Mouse (Mus musculus): ENCODE measurements around the gene Tubb4a. TPM values are rescaled to one million over a fixed set of nuclear protein-coding genes. Genes with fewer than 3 reads are reported as not detected.
A peak's percentile ranks its signal among the peaks of the same experiment; 100 is the strongest.

Gene Tubb4a
- polyA plus RNA-seq, 1 experiment, result 2.4 TPM

DNA sequence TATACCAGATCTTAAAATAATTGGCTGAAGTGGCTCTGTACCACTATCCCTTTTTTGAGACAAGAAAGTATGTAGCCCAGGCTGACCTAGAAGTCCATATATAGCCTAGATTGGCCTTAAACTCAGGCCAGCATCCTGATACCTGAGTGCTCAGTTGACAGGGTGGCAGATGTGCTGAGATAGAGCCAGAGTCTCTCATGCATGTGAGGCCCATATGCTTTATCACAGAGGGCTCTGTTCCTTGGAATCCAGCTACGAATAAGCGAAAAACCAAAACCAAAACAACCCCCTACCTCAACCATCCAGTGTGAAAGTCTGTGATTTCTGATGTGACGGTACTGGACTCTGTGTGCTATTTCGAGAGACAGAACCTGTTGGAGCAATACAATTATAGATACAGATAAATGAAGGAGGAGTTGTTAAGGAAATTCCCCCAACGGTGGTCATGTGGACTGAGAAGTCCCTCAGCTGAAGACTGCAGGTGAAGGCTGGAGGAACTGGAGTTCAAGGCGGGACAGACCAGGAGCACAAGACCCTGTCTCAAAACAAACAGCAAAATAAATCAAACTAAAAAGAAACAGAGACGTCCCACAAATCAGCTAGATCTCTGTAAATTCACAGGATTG, 20.6 kb upstream of the Tubb4a start:
- Histone ChIP-seq H3K27ac (replicated peaks; ENCODE audit: low read depth, low read length) (no peak overlapping the region), H3K4me1 (ENCODE audit: control insufficient read depth, insufficient read depth, insufficient read length, low read length) (peaks cover 2% of the 10 kb centered on the region; the same call in 1 of the 2 replicates), H3K4me3 (ENCODE audit: insufficient read depth, low read depth, low read length) (no peak overlapping the region)

DNA sequence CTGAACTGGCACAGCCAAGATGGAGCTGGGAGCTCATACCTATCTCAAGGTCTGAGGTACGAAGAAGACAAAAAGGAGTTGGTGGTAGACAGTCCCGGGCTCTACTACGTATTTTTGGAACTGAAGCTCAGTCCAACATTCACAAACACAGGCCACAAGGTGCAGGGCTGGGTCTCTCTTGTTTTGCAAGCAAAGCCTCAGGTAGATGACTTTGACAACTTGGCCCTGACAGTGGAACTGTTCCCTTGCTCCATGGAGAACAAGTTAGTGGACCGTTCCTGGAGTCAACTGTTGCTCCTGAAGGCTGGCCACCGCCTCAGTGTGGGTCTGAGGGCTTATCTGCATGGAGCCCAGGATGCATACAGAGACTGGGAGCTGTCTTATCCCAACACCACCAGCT, 19.5 kb upstream of the Tubb4a start:
- H3K4me1 ChIP-seq (ENCODE audit: control insufficient read depth, insufficient read depth, insufficient read length, low read length), result peaks cover 2% of the 10 kb centered on the region; the same call in 1 of the 2 replicates
- H3K27ac ChIP-seq (replicated peaks; ENCODE audit: low read depth, low read length), result no peak overlapping the region
- H3K4me3 ChIP-seq (ENCODE audit: insufficient read depth, low read depth, low read length), result no peak overlapping the region

DNA sequence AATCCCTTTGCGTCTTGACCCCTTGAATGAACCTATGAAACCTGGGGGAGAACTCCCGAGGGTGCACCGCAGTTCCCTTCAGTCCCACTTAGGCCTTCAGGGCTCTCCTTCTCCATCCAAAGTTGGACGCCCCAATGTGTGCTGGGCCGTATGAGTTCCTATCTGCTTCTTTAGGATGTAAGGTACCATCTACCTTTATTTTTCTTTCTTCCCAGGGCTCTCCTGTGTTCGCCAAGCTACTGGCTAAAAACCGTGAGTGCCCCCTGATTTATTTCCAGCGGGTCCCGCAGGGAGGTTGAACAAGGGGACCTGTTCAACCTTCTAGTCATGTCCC, 18.4 kb upstream of the Tubb4a start:
- H3K27ac ChIP-seq (replicated peaks; ENCODE audit: low read depth, low read length), result no peak overlapping the region
- H3K4me3 ChIP-seq (ENCODE audit: insufficient read depth, low read depth, low read length), result no peak overlapping the region
- peaks cover 2% of the 10 kb centered on the region; the same call in 1 of the 2 replicates for H3K4me1 ChIP-seq (ENCODE audit: control insufficient read depth, insufficient read depth, insufficient read length, low read length)

DNA sequence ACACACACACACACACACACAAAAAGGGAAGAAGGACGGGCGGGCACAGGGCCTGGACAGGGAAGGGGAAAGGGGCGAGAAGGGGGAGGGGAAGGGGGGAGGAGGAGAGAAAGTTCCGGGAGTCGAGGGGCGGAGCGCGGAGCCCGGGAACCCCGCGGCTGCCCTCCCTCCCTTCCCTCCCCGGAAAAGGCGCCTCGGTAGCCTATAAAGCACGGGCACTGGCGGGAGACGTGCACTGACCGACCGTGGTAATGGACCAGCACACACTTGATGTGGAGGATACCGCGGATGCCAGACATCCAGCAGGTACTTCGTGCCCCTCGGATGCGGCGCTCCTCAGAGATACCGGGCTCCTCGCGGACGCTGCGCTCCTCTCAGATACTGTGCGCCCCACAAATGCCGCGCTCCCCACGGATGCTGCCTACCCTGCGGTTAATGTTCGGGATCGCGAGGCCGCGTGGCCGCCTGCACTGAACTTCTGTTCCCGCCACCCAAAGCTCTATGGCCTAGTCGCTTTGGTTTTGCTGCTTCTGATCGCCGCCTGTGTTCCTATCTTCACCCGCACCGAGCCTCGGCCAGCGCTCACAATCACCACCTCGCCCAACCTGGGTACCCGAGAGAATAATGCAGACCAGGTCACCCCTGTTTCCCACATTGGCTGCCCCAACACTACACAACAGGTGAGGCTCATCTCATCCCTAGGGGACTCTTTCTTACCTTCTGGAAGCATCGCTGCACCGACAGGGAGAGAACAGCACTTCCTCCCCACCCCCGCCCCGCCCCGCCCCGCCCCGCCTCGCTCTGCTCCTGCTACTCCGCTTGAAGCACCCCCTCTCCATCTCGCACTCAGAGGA, 17.8 kb upstream of the Tubb4a start, which contains the start of gene Tnfsf9:
TSS of gene Tnfsf9 (plus strand) at position 145 of the 854 bp plus-strand sequence.
- H3K4me1 ChIP-seq (ENCODE audit: control insufficient read depth, insufficient read depth, insufficient read length, low read length), result peaks cover 2% of the 10 kb centered on the region; the same call in 1 of the 2 replicates
- peak within 1 kb of the TSS; percentile 63 for H3K4me3 ChIP-seq (ENCODE audit: insufficient read depth, low read depth, low read length)
- no peak within 1 kb of the TSS for H3K27ac ChIP-seq (replicated peaks; ENCODE audit: low read depth, low read length)

DNA sequence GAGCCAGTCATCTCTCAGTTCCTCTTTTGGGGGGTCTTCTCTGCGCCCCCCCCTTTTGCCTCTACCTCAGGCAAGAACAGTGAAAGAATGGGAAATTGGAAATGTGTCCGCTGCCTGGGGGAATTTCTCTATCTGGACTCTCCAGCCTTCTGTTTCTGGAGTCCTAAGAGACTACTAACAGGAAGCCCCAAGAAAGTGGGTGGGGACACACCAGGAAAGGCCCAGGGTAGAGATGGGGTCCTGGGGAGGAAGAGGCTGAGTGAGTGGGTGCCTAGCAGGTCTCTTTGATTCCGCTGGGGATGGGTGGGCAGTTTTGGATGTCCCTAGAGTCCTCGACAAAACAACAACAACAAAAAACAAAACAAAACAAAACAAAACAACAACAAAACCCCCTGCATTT, 16.9 kb upstream of the Tubb4a start:
- H3K4me3 ChIP-seq (ENCODE audit: insufficient read depth, low read depth, low read length), result peak overlapping the region; percentile 63
- H3K4me1 ChIP-seq (ENCODE audit: control insufficient read depth, insufficient read depth, insufficient read length, low read length), result peaks cover 2% of the 10 kb centered on the region; the same call in 1 of the 2 replicates
- H3K27ac ChIP-seq (replicated peaks; ENCODE audit: low read depth, low read length), result no peak overlapping the region

DNA sequence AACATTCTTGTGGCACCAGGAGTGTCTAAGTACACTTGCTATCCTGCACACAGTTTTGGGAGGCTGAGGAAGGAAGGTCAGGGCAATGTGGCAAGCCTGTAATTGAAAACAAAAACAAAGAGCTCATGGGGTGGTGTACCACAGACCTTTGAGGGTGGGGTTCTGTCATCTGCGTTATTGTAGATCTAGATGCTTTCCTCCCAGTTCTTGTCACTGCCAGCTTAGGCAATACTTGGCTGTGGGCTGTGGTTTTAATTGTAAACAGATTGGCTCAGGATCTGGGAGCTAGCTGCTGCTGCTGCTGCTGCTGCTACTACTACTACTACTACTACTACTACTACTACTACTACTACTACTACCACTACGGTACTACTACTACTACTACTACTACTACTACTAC, 14.7 kb upstream of the Tubb4a start:
- no peak overlapping the region for H3K27ac ChIP-seq (replicated peaks; ENCODE audit: low read depth, low read length)
- no peak overlapping the region for H3K4me3 ChIP-seq (ENCODE audit: insufficient read depth, low read depth, low read length)
- peaks cover 2% of the 10 kb centered on the region; the same call in 1 of the 2 replicates for H3K4me1 ChIP-seq (ENCODE audit: control insufficient read depth, insufficient read depth, insufficient read length, low read length)

DNA sequence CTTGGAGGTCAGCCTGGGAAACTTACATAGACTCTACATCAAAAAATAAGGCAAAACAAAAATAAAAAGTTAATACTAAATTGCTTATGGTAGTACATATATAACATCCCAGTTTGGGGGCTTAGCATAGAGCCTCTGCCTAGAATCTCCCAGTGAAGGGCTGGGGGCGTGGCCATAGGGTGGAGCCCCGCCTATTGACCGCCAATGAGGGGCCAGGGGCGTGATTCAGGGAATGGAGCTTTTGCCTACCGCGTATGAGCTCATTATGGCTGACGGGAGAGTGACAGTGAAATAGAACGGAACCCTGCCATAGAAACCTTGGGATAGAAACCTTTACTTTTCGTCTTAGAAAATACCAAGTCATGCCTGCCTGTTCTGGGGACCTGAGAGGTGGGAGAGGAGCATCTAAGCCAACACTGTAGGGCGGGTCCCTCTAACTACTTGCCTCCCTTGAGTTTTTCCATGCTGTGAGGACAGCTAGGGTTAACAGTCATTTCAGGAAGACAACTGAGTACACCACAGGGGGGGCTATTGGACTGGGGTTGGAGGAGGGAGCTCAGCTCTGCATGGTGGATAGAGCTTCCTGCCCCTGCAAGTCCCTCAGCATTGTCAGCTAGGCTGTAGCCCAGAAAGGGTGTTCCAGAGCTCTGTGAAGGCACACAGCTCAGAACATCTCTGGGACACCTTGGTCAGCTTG, 12.2 kb upstream of the Tubb4a start:
- H3K27ac ChIP-seq (replicated peaks; ENCODE audit: low read depth, low read length), result no peak overlapping the region
- no peak overlapping the region for H3K4me3 ChIP-seq (ENCODE audit: insufficient read depth, low read depth, low read length)
- H3K4me1 ChIP-seq (ENCODE audit: control insufficient read depth, insufficient read depth, insufficient read length, low read length), result peaks cover 2% of the 10 kb centered on the region; the same call in 1 of the 2 replicates

DNA sequence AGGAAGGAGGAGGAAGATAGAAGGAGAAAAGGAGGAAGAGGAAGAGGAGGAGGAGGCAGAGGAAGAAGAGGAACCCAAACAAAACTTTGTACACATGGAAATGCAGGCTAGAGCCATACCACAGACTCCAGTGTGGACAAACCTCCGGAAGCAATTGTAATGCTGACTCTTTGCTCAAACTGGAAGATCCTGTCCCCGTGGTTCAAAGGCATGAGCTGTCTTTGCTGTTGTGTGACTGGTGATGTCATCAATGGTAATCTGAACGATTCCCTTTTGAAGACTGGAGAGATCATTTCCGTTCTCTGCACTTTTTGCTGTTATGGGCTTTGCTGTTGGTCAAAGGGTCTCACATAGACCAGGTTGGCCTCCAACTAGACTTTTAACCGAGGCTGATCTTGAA, 10.7 kb upstream of the Tubb4a start:
- no peak overlapping the region for H3K4me3 ChIP-seq (ENCODE audit: insufficient read depth, low read depth, low read length)
- no peaks in the 10 kb centered on the region for H3K4me1 ChIP-seq (ENCODE audit: control insufficient read depth, insufficient read depth, insufficient read length, low read length)
- no peak overlapping the region for H3K27ac ChIP-seq (replicated peaks; ENCODE audit: low read depth, low read length)

DNA sequence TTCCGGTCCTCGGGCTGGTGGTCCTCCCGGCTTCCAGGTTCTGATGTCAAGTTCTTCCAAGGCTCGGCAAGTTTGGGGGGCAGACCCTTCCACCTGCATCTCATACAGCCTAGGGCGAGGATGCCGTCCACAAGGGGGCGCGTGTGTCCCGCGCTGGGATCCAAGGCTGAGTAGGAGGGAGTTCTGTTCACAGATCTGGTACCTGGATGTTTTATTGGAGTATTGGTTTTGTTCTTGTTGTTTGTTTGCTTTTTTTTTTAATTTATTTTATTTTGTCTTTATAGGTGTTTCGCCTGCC, 9.0 kb upstream of the Tubb4a start:
- peak overlapping the region; percentile 46 for H3K4me3 ChIP-seq (ENCODE audit: insufficient read depth, low read depth, low read length)
- no peaks in the 10 kb centered on the region for H3K4me1 ChIP-seq (ENCODE audit: control insufficient read depth, insufficient read depth, insufficient read length, low read length)

DNA sequence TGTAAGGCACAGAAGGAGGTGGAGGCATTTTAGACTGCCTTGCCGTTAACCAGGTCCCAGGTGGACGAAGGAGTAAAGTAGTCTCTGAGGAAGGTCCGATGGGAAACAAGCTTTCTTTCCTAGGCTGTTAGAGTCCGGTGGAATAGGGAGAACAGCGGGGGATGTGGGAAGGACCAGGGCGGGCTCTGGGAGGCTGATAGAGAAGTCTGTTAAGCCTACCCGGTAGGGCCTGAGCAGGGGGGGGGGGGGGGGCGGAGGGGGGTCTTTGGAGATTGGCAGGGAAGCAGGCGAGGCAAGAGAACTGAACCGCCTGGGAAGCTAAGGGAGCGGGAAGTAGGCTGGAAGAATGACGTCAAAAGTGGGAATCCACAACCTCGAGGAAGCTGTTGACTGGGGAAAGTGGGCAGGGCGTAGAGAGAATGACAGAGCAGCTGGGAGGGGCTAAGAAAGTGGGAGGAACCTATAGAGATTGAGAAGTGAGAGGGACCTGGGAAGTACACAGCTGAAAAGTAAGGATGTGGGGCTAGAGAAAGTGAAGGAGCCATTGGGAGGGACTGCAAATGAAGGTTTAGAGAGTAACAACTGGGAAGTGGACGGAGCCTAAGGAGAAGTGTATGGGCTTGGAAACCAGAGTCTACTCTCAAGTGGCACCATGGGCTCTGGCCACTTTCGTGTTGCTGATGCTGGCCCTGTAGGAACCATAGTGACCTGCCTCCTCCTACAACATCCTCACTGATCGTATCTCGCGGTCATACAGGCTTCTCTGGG, 8.5 kb upstream of the Tubb4a start:
- no peaks in the 10 kb centered on the region for H3K4me1 ChIP-seq (ENCODE audit: control insufficient read depth, insufficient read depth, insufficient read length, low read length)
- no peak overlapping the region for H3K27ac ChIP-seq (replicated peaks; ENCODE audit: low read depth, low read length)
- peak overlapping the region; percentile 46 for H3K4me3 ChIP-seq (ENCODE audit: insufficient read depth, low read depth, low read length)

More for the DNA sequence above, 9.0 kb upstream of the Tubb4a start:
- no peak overlapping the region for H3K27ac ChIP-seq (replicated peaks; ENCODE audit: low read depth, low read length)

DNA sequence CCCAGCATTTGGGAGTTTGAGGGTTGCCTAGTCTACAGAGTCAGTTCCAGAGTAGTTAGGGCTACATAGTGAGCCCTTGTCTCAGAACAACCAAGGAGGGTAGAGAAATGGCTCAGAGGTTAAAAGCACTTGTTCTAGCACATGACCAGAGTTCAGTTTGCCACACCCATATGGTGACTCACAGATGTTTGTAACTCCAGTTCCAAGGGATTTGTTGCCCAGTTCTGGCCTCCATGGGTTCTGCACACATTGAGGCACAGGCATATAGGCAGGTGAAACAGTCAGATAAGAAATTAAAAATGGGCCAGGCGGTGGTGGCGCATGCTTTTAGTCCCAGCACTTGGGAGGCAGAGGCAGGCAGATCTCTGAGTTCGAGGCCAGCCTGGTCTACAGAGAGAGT, 6.6 kb upstream of the Tubb4a start:
- Histone ChIP-seq H3K4me3 (ENCODE audit: insufficient read depth, low read depth, low read length) (no peak overlapping the region), H3K27ac (replicated peaks; ENCODE audit: low read depth, low read length) (no peak overlapping the region), H3K4me1 (ENCODE audit: control insufficient read depth, insufficient read depth, insufficient read length, low read length) (no peaks in the 10 kb centered on the region)

DNA sequence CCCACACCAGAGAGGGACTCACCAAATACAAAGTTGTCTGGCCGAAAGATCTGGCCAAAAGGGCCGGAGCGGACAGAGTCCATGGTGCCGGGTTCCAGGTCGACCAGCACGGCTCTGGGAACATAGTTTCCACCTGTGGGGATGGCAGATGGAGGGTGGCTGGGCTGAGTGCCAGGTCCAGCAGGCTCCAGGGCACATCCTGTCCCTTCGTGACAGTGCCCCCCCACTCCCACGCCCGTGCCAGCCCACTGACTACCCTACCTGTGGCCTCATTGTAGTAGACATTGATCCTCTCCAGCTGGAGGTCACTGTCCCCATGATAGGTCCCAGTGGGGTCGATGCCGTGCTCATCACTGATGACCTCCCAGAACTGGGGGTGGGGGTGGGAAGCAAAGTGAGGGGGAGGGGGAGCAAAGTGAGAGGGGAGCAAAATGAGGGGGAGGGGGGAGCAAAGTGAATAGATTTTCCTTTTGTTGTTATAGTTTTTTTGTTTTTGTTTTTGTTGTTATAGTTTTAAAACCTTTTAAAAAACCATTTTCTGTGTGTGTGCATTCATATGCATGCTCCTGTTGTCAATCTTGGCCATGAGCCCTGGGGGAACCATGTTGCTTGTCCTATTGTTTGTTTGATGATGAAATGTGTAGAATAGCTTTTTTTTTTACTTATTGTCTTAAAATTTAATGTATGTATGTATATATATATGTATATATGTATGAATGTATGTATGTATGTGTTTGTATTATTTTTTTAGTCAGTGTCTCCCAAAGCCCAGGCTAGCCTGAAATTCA, 1.4 kb downstream of the Tubb4a start:
- no peak overlapping the region for H3K27ac ChIP-seq (replicated peaks; ENCODE audit: low read depth, low read length)
- no peaks in the 10 kb centered on the region for H3K4me1 ChIP-seq (ENCODE audit: control insufficient read depth, insufficient read depth, insufficient read length, low read length)
- no peak overlapping the region for H3K4me3 ChIP-seq (ENCODE audit: insufficient read depth, low read depth, low read length)

DNA sequence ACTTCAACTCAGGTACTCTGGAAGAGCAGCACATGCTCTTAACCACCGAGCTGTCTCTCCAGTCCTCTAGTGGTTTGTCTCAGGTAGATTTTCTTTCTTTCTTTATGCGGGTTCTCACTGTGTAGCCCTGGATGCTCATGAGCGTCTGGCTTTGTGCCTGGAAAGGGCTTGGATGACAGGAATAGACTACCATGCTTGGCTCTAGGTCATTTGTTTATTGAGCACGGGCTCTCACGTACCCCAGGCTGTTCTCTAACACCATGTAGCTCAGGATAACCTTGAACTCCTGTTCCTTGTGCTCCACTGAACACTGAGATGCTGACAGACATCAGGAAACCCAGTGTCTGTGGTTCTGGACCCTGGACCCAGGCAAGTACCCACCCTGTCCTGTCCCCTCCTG, 5.1 kb downstream of the Tubb4a start:
- H3K27ac ChIP-seq (replicated peaks; ENCODE audit: low read depth, low read length), result no peak overlapping the region
- H3K4me1 ChIP-seq (ENCODE audit: control insufficient read depth, insufficient read depth, insufficient read length, low read length), result no peaks in the 10 kb centered on the region
- no peak overlapping the region for H3K4me3 ChIP-seq (ENCODE audit: insufficient read depth, low read depth, low read length)

DNA sequence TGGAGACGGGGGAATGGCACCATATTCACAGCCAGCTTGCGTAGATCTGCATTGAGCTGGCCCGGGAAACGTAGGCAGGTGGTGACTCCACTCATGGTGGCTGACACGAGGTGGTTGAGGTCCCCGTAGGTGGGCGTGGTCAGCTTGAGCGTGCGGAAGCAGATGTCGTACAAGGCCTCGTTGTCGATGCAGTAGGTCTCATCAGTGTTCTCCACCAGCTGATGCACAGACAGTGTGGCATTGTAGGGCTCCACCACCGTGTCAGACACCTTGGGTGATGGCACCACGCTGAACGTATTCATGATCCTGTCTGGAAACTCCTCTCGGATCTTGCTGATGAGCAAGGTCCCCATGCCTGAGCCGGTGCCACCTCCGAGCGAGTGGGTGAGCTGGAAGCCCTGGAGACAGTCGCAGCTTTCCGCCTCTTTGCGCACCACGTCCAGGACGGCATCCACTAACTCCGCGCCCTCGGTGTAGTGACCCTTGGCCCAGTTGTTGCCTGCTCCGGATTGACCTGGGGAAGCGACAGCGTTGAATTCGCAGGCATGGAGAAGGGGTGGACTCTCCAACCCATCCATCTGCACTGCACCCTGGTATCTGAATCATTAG, 6.2 kb downstream of the Tubb4a start:
- H3K27ac ChIP-seq (replicated peaks; ENCODE audit: low read depth, low read length), result no peak overlapping the region
- H3K4me1 ChIP-seq (ENCODE audit: control insufficient read depth, insufficient read depth, insufficient read length, low read length), result no peaks in the 10 kb centered on the region
- H3K4me3 ChIP-seq (ENCODE audit: insufficient read depth, low read depth, low read length), result no peak overlapping the region

Measured in brown adipose tissue, adult 24 weeks (tissue).